Mouse (Mus musculus) embryonic facial prominence, embryonic 13.5 days (tissue): ENCODE data around the gene Zfp784. TPM values are rescaled to one million over a fixed set of nuclear protein-coding genes. Genes with fewer than 3 reads are reported as not detected.
"Not testable (repeated sequence)": the region's sequence is repeated elsewhere in the genome, so short reads cannot be mapped to it uniquely, and the experiment has no call there.

ENCODE experiments used
- ATAC-seq: fragments of 200-750 bp; cut with Nextera tagmentation; 2 replicates; pipeline ENCODE4 v1.8.0; 2017; ENCODE audit warnings: low read depth; ENCODE audit not compliant: insufficient number of reproducible peaks, insufficient read depth, low FRiP score, low TSS enrichment
- H3K27ac ChIP-seq: fragments of 300-500 bp; sonication (generic); 2 replicates; pipeline ENCODE4 v1.5.1; 2015; ENCODE audit warnings: moderate library complexity, mild to moderate bottlenecking, inconsistent platforms
- H3K27me3 ChIP-seq: fragments of 300-500 bp; sonication (generic); 2 replicates; pipeline ENCODE4 v1.6.1; 2015; ENCODE audit warnings: mild to moderate bottlenecking, inconsistent platforms
- H3K36me3 ChIP-seq: fragments of 300-500 bp; sonication (generic); 2 replicates; pipeline ENCODE4 v1.6.1; 2015; ENCODE audit warnings: mild to moderate bottlenecking, inconsistent platforms
- H3K4me1 ChIP-seq: fragments of 300-500 bp; sonication (generic); 2 replicates; pipeline ENCODE4 v1.6.1; 2015; ENCODE audit warnings: inconsistent platforms
- H3K4me2 ChIP-seq: fragments of 300-500 bp; sonication (generic); 2 replicates; pipeline ENCODE4 v1.6.1; 2015; ENCODE audit warnings: moderate library complexity, mild to moderate bottlenecking, inconsistent platforms
- H3K4me3 ChIP-seq: fragments of 300-500 bp; sonication (generic); 2 replicates; pipeline ENCODE4 v1.5.1; 2015; ENCODE audit warnings: mild to moderate bottlenecking, inconsistent platforms
- H3K9ac ChIP-seq: fragments of 300-500 bp; sonication (generic); 2 replicates; pipeline ENCODE4 v1.6.1; 2015; ENCODE audit warnings: mild to moderate bottlenecking, inconsistent platforms
- H3K9me3 ChIP-seq: fragments of 300-500 bp; sonication (generic); 2 replicates; pipeline ENCODE4 v1.6.1; 2016; ENCODE audit warnings: inconsistent platforms
- WGBS: fragments of 180-500 bp; shearing (Covaris S2); methylation state at CpG from one replicate; pipeline ENCODE4 v1.1.7; 2015; ENCODE audit warnings: mixed read lengths; 5-methylcytosine and 5-hydroxymethylcytosine counted together
- polyA plus RNA-seq: library from polyadenylated mRNA; unstranded; fragments of >200 nt; fragmentation: Nextera tagmentation; extraction: Ambion mirVana; gene quantifications from 2 replicates; pipeline ENCODE4 v1.2.1, GENCODE M21; 2015

Gene Zfp784
- polyA plus RNA-seq, 1 experiment from 2014 or later: 5.6 TPM

DNA sequence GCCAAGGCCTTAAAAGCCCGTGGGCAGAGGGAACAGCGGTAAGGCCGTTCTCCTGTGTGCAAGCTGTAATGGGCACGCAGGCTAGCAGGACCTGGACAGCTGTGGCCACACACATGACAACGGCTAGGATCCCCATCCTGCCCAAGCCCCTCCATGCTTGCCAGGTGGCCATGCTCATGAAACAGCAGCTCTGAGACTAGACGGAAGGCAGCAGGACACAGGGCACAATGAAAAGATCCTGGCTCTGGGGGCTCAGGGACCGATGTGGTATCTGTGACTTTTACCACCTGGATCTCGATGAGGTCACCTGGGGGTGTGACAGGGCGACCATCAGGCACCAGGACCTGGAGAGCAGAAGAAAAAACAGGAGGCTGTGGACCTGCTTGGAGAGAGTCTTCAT lies 2.1 kb downstream of the Zfp784 start:
- H3K9ac ChIP-seq: no peak overlapping the region
- H3K27me3 ChIP-seq: no peaks in the 10 kb centered on the region
- H3K4me2 ChIP-seq: no peak overlapping the region
- peaks cover 9% of the 10 kb centered on the region for H3K4me1 ChIP-seq
- no peak overlapping the region for H3K27ac ChIP-seq
- peaks cover 62% of the 10 kb centered on the region for H3K36me3 ChIP-seq
- peaks cover 30% of the 10 kb centered on the region for H3K9me3 ChIP-seq
- 94% methylated on average over 9 of the region's 9 CpGs for WGBS
- ATAC-seq: no peak
- no peak overlapping the region for H3K4me3 ChIP-seq

DNA sequence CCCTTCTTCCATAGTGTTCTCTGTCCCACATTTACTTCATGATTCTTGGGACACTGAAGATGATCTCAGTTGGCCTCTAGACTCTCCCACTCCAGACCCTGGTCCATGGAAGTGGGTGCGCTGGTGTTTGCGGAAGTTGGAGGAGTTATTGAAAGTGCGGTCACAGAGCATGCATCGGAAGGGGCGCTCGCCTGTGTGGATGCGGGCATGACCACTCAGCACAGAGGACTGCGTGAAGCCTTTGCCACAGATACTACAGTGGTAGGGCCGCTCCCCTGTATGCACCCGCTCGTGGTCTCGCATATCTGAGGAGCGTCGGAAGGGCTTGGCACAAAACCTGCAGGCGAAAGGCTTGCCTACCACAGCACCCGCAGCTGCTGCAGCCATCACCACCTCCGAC lies 2.6 kb downstream of the Zfp784 start:
- ATAC-seq: no peak
- Histone ChIP-seq H3K9me3 (peaks cover 35% of the 10 kb centered on the region), H3K4me2 (no peak overlapping the region), H3K27me3 (no peaks in the 10 kb centered on the region), H3K9ac (no peak overlapping the region), H3K27ac (no peak overlapping the region), H3K4me3 (no peak overlapping the region), H3K4me1 (peaks cover 9% of the 10 kb centered on the region), H3K36me3 (peaks cover 64% of the 10 kb centered on the region)
- 97% methylated on average over 17 of the region's 17 CpGs for WGBS

DNA sequence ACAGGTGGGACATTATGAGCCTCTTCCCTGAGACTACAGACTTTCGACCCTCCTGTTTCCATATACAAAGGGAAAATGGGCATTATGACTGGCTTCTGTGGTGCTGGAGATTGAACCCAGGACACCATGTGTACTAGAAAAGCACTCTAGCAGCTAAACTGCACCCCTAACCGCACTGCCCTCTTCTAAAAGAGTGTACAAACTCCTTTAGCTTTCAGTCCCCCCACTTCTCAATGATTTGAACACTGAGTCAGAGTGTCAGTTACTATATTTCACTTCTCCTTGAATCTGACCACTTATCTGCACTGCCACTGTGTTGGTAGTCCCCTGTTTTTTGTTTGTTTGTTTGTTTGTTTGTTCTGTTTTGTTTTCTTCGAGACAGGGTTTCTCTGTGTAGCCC lies 4.4 kb downstream of the Zfp784 start, which contains the start of gene 4632433K11Rik:
4632433K11Rik (plus strand) TSS at position 301 of the 400 bp plus-strand sequence.
- peaks cover 6% of the 10 kb centered on the region for H3K4me1 ChIP-seq
- no peaks in the 10 kb centered on the region for H3K27me3 ChIP-seq
- no peak for ATAC-seq
- no peak within 1 kb of the TSS for H3K4me3 ChIP-seq
- H3K9ac ChIP-seq: no peak within 1 kb of the TSS
- peaks cover 53% of the 10 kb centered on the region for H3K9me3 ChIP-seq
- peaks cover 82% of the 10 kb centered on the region for H3K36me3 ChIP-seq
- H3K4me2 ChIP-seq: no peak within 1 kb of the TSS
- WGBS: 91% methylated on average over 3 of the region's 3 CpGs
- H3K27ac ChIP-seq: no peak within 1 kb of the TSS

DNA sequence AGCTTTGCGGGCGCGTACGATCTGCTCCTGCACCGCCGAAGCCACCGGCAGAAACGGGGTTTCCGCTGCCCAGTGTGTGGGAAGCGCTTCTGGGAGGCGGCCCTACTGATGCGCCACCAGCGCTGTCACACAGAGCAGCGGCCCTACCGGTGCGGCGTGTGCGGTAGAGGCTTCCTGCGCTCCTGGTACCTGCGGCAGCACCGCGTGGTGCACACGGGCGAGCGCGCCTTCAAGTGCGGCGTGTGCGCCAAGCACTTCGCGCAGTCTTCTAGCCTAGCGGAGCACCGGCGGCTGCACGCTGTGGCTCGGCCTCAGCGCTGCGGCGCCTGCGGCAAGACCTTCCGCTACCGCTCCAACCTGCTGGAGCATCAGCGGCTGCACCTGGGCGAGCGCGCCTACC lies 6.8 kb downstream of the Zfp784 start:
- 80% methylated on average over 46 of the region's 46 CpGs for WGBS
- ATAC-seq: no peak
- Histone ChIP-seq H3K27ac (no peak overlapping the region), H3K36me3 (peaks cover 98% of the 10 kb centered on the region), H3K27me3 (no peaks in the 10 kb centered on the region), H3K4me3 (no peak overlapping the region), H3K4me1 (no peaks in the 10 kb centered on the region), H3K9me3 (peaks cover 54% of the 10 kb centered on the region), H3K4me2 (no peak overlapping the region), H3K9ac (no peak overlapping the region)

DNA sequence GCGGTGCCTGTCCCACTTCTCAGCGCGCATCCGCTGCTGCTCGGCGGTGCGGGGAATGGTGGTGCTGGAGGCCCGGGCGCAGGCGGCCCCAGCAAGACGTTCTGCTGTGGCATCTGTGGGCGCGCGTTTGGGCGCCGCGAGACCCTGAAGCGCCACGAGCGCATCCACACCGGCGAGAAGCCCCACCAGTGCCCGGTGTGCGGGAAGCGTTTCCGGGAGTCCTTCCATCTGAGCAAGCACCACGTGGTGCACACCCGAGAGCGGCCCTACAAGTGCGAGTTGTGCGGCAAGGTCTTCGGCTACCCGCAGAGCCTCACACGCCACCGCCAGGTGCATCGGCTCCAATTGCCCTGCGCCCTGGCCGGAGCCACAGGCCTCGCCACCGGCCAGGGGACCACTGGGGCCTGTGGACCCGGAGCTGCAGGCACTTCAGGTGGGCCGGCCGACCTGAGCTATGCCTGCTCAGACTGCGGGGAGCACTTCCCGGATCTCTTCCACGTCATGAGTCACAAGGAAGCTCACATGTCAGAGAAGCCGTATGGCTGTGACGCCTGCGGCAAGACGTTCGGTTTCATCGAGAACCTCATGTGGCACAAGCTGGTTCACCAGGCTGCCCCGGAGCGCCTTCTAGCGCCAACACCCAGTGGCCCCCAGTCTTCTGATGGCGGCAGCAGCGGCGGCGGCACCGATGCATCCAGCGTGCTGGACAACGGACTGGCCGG lies 7.5 kb downstream of the Zfp784 start:
- Histone ChIP-seq H3K27ac (no peak overlapping the region), H3K36me3 (peaks cover 98% of the 10 kb centered on the region), H3K27me3 (no peaks in the 10 kb centered on the region), H3K9ac (no peak overlapping the region), H3K4me1 (no peaks in the 10 kb centered on the region), H3K4me3 (peak overlapping the region; percentile 16; the same call in 1 of the 2 replicates), H3K4me2 (no peak overlapping the region), H3K9me3 (peaks cover 46% of the 10 kb centered on the region)
- WGBS: 89% methylated on average over 63 of the region's 63 CpGs
- ATAC-seq: no peak

DNA sequence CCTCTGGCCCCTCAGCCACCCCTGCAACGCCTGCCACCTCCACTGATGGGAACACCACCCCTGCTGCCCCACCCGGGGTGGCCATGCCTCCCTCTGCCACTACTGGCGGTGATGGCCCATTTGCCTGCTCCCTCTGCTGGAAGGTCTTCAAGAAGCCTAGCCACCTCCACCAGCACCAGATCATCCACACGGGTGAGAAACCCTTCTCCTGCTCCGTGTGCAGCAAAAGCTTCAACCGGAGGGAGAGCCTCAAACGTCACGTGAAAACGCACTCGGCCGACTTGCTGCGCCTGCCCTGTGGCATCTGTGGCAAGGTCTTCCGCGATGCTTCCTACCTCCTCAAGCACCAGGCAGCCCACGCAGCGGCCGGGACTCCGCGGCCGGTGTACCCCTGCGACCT lies 8.3 kb downstream of the Zfp784 start:
- H3K27me3 ChIP-seq: no peaks in the 10 kb centered on the region
- H3K36me3 ChIP-seq: peaks cover 98% of the 10 kb centered on the region
- peak overlapping the region; percentile 16 for H3K4me3 ChIP-seq
- WGBS: 94% methylated on average over 21 of the region's 21 CpGs
- H3K4me1 ChIP-seq: no peaks in the 10 kb centered on the region
- no peak overlapping the region for H3K4me2 ChIP-seq
- no peak overlapping the region for H3K9ac ChIP-seq
- no peak overlapping the region for H3K27ac ChIP-seq
- no peak for ATAC-seq
- peaks cover 41% of the 10 kb centered on the region for H3K9me3 ChIP-seq

DNA sequence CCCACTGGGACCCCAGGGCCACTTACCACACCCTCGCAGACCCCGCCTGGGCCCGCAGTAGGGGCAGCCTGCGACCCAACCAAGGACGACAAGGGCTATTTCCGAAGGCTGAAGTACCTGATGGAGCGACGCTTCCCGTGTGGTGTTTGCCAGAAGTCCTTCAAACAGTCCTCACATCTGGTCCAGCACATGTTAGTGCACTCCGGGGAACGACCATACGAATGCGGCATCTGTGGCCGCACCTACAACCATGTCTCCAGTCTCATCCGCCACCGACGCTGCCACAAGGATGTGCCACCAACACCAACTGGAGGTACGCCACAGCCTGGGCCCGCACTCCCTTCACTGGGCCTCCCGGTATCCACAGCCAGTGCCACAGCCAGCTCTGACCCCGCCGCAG lies 8.7 kb downstream of the Zfp784 start:
- Histone ChIP-seq H3K9me3 (peaks cover 41% of the 10 kb centered on the region), H3K36me3 (peaks cover 98% of the 10 kb centered on the region), H3K9ac (no peak overlapping the region), H3K27me3 (no peaks in the 10 kb centered on the region), H3K4me1 (no peaks in the 10 kb centered on the region), H3K4me2 (no peak overlapping the region), H3K4me3 (peak overlapping the region; percentile 16), H3K27ac (no peak overlapping the region)
- ATAC-seq: no peak
- WGBS: 97% methylated on average over 22 of the region's 22 CpGs

DNA sequence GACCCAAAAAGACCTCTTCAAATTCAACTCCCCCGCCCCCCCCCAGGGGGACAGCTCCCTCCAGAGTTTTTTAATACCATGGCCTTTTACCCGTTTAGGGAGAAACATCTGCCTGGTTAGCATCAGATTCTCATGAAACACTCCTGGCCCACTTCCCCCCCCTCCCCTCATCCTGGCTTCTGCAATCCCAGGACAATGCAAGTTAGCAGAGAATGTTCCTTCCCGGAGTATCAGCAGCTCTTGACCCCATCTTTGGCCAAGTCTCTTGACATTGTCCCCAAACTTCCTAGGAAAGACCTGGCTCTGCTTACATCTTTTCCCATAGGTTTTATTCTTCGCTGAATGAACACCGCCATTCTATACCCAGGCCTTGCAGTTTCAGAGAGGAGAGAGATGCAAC lies 17.0 kb downstream of the Zfp784 start:
- H3K9ac ChIP-seq: peak overlapping the region; percentile 97
- H3K36me3 ChIP-seq: peaks cover 53% of the 10 kb centered on the region
- H3K4me2 ChIP-seq: peak overlapping the region; percentile 84
- H3K27me3 ChIP-seq: no peaks in the 10 kb centered on the region
- H3K4me3 ChIP-seq: peak overlapping the region; percentile 79
- H3K9me3 ChIP-seq: no peaks in the 10 kb centered on the region
- WGBS: 43% methylated on average over 5 of the region's 5 CpGs
- no peak for ATAC-seq
- H3K27ac ChIP-seq: peak overlapping the region; percentile 97
- H3K4me1 ChIP-seq: peaks cover 22% of the 10 kb centered on the region

DNA sequence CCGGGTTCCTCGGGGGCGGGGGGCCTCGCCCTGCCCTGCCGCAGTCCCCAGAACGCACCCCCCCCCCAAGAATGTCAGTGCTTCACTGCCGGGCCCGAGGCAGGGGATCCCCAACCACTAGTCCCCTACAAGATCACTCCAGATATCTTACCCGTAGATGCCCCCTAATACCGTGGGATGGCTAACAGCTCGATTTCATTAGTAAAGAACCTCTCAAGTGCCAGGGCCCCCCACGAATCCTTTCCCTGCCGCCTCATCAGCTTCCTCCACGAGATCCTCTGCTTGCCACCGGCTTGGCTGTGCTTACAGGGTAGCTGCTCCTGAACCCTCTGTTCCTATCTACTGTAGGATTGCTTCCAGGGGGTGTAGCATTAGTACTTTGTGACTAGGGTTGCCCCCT lies 17.6 kb downstream of the Zfp784 start:
- Histone ChIP-seq H3K27me3 (no peaks in the 10 kb centered on the region), H3K27ac (peak overlapping the region; percentile 97), H3K9ac (peak overlapping the region; percentile 97), H3K4me1 (peaks cover 27% of the 10 kb centered on the region), H3K4me3 (peak overlapping the region; percentile 79), H3K9me3 (no peaks in the 10 kb centered on the region), H3K4me2 (peak overlapping the region; percentile 84), H3K36me3 (peaks cover 48% of the 10 kb centered on the region)
- 1% methylated on average over 14 of the region's 15 CpGs for WGBS
- ATAC-seq: no peak; the same call in 1 of the 2 replicates

DNA sequence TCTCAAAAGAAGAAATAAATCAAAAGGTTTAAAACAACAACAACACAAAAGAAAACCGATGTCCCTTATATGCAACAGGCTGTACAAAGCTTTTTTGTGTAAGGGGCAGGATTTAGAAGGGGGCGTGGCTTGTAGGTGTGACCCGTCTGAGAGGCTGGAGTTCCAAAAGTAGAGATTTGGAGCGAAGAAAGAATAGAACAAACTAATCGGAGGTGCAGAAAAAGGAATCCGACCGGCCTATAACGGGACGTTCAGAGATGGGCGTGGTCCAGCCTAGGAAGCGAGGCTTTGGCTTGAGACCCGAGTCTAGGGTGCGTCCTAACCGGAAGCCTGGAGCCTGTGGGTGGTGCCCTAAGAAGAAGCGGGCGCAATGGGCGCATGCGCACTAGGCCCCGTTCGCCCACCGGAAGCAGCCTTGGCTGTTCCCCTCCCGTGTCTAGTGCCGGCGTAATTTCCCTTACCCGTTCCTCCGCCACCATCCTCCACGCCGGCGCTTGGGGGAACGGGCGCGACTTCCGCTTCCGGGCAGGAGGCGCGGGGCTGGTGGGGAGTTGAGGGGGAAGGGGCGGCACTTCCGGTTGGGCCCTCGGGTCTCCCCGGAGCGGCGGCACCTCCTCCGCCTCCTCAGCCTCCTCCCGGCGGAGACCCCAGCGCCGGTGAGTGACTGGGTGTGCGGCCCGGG lies 18.1 kb downstream of the Zfp784 start, which contains the start of the genes Zfp865 and Ccdc106:
Zfp865 (plus strand) TSS at position 377 of the 682 bp plus-strand sequence.
Ccdc106 (plus strand) TSS at position 554 of the 682 bp plus-strand sequence.
- no peaks in the 10 kb centered on the region for H3K27me3 ChIP-seq
- peaks cover 27% of the 10 kb centered on the region for H3K4me1 ChIP-seq
- H3K4me3 ChIP-seq: peak within 1 kb of the TSS; percentile 79
- peak within 1 kb of the TSS; percentile 84 for H3K4me2 ChIP-seq
- ATAC-seq: peak; percentile 84
- peaks cover 43% of the 10 kb centered on the region for H3K36me3 ChIP-seq
- WGBS: under 1% methylated on average over 49 of the region's 49 CpGs
- H3K9me3 ChIP-seq: no peaks in the 10 kb centered on the region
- peak within 1 kb of the TSS; percentile 97 for H3K27ac ChIP-seq
- peak within 1 kb of the TSS; percentile 97 for H3K9ac ChIP-seq

DNA sequence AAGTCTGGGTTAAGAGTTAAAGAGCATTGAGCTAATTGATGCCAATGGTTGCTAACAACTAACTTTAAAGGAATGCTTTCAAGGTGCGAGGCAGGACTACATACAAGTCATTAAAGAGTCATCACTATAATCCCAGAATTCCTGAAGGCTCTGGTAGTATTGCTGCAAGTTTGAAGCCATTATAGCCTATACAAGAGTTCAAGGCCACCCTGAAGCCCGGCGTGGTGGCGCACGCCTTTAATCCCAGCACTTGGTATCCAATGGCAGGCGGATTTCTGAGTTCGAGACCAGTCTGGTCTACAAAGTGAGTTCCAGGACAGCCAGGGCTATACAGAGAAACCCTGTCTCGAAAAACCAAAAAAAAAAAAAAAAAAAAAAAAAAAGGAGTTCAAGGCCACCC lies 18.7 kb downstream of the Zfp784 start:
- peaks cover 27% of the 10 kb centered on the region for H3K4me1 ChIP-seq
- peak overlapping the region; percentile 97 for H3K27ac ChIP-seq
- H3K9ac ChIP-seq: peak overlapping the region; percentile 97
- WGBS: 26% methylated on average over 8 of the region's 8 CpGs
- H3K36me3 ChIP-seq: peaks cover 37% of the 10 kb centered on the region
- H3K9me3 ChIP-seq, H3K27me3 ChIP-seq, ATAC-seq: not testable (repeated sequence)
- H3K4me2 ChIP-seq: peak overlapping the region; percentile 84
- peak overlapping the region; percentile 79 for H3K4me3 ChIP-seq

DNA sequence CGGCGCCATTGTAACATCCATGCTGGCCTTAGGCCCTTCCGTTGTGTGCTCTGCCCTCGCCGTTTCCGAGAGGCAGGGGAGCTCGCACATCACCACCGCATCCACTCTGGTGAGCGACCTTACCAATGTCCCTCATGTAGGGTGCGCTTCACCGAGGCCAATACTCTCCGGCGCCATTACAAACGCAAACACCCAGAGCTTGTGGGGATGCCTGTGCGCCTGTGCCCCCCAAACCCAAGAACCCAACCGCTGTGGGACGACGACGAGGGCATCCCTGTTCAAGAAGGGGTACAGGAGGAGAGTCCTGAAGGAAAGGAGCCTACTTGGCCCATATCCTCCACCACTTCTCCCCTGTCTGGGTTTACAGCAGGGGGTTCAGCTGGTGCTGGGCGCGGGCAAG lies 20.3 kb downstream of the Zfp784 start:
- Histone ChIP-seq H3K9me3 (no peaks in the 10 kb centered on the region), H3K27me3 (no peaks in the 10 kb centered on the region), H3K9ac (no peak overlapping the region), H3K36me3 (peaks cover 21% of the 10 kb centered on the region), H3K27ac (no peak overlapping the region), H3K4me3 (no peak overlapping the region), H3K4me1 (peaks cover 31% of the 10 kb centered on the region), H3K4me2 (no peak overlapping the region)
- WGBS: 95% methylated on average over 21 of the region's 21 CpGs
- ATAC-seq: no peak
